8 mouse cellular contexts compared by ENCODE assay signal in the genomic region with DNA sequence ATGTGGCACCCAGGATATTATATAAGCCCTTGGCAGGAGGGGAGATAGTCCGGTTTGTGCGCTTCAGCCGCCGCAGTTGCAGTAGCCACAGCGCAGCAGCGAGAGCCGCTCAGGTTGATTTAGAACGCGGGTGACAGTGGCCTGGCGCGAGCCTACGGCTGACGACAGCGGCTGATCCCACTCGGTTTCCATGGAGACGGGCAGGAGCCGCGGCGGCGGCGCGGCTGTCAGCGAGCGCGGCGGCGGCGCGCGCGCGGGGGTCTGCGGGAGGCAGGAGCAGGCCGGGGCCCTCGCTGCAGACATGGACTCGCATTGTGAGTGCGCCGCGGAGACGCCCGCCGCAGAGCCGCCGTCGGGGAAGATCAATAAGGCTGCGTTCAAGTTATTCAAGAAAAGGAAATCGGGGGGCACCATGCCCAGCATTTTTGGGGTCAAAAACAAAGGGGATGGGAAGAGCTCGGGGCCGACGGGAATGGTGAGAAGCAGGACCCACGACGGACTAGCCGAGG. TPM values are rescaled to one million over a fixed set of nuclear protein-coding genes. Genes with fewer than 3 reads are reported as not detected.
DNase-seq lines count a peak whose midpoint lies in the region; ATAC-seq and TF ChIP-seq lines count a peak whose summit lies in the region.

No protein-coding gene starts in this region.

- no peaks in the 10 kb centered on the region for H3K27me3 ChIP-seq in cerebellum, adult 2 months (ENCODE audit: control insufficient read depth, insufficient read depth, low read length)
- H3K27me3 ChIP-seq in intestine, embryonic 16.5 days (replicated peaks; ENCODE audit: control insufficient read depth, insufficient read depth, low read length) = peaks cover 8% of the 10 kb centered on the region
- peaks cover 53% of the 10 kb centered on the region for H3K27me3 ChIP-seq in midbrain, embryonic 10.5 days (ENCODE audit: low read depth, poor library complexity, severe bottlenecking)
- H3K27me3 ChIP-seq in stomach, embryonic 14.5 days (ENCODE audit: control insufficient read depth, insufficient read depth, low read length) = peaks cover 10% of the 10 kb centered on the region

- H3K9ac ChIP-seq in intestine, embryonic 16.5 days (ENCODE audit: low read depth, low read length) = peak overlapping the region; percentile 62
- H3K9ac ChIP-seq in stomach, embryonic 14.5 days (replicated peaks; ENCODE audit: low read depth, low read length) = peak overlapping the region; percentile 43

- no peaks in the 10 kb centered on the region for H3K36me3 ChIP-seq in intestine, embryonic 16.5 days (ENCODE audit: control insufficient read depth, insufficient read depth, low read length)
- peaks cover 10% of the 10 kb centered on the region for H3K36me3 ChIP-seq in midbrain, embryonic 10.5 days
- H3K36me3 ChIP-seq in stomach, embryonic 14.5 days (ENCODE audit: control insufficient read depth, insufficient read depth, low read length) = no peaks in the 10 kb centered on the region

- no peaks in the 10 kb centered on the region for H3K9me3 ChIP-seq in intestine, embryonic 16.5 days (ENCODE audit: control insufficient read depth, low read length)
- H3K9me3 ChIP-seq in midbrain, embryonic 10.5 days (replicated peaks) = peaks cover 7% of the 10 kb centered on the region
- no peaks in the 10 kb centered on the region for H3K9me3 ChIP-seq in stomach, embryonic 14.5 days (ENCODE audit: control insufficient read depth, low read depth, low read length)

- peak overlapping the region; percentile 86 for H3K4me3 ChIP-seq in cerebellum, adult 2 months (replicated peaks; ENCODE audit: insufficient read depth, low read depth, low read length)
- peak overlapping the region; percentile 57 for H3K4me3 ChIP-seq in intestine, embryonic 16.5 days (ENCODE audit: low read length)
- peak overlapping the region; percentile 82 for H3K4me3 ChIP-seq in midbrain, embryonic 10.5 days
- H3K4me3 ChIP-seq in stomach, embryonic 14.5 days (ENCODE audit: low read depth, low read length) = peak overlapping the region; percentile 54

- TF ChIP-seq CTCF in cerebellum, adult 2 months (IDR thresholded peaks at IDR 0.05; ENCODE audit: borderline replicate concordance, insufficient read depth, low read depth, low read length) = no peak

- peak; percentile 85 for TF ChIP-seq POLR2A in cerebellum, adult 2 months (IDR thresholded peaks at IDR 0.05; ENCODE audit: borderline replicate concordance, insufficient read depth, low read length)

- H3K4me2 ChIP-seq in intestine, embryonic 16.5 days (ENCODE audit: low read depth, low read length) = peak overlapping the region; percentile 98
- H3K4me2 ChIP-seq in stomach, embryonic 14.5 days (replicated peaks; ENCODE audit: low read depth, low read length) = peak overlapping the region; percentile 90

- DNase-seq in adrenal gland, adult 18-20 months (ENCODE audit: low spot score in 2 of 2) = peak; percentile 62 to 66
- DNase-seq in cerebellum, adult 2 months = peak; percentile 94 to 96
- DNase-seq in forelimb bud, embryonic 11.5 days (ENCODE audit: low read depth, low spot score) = peak; percentile 63
- DNase-seq in left cerebral cortex, postnatal 36 days (ENCODE audit: low spot score in 2 of 2) = peak; percentile 88 to 91
- DNase-seq in midbrain, embryonic 10.5 days (ENCODE audit: low spot score) = peak; percentile 87
- no peak for DNase-seq in spleen, postnatal 10 days (ENCODE audit: low spot score in 2 of 2)

- peaks cover 26% of the 10 kb centered on the region for H3K4me1 ChIP-seq in cerebellum, adult 2 months (ENCODE audit: control insufficient read depth, insufficient read depth, low read length)
- H3K4me1 ChIP-seq in intestine, embryonic 16.5 days (ENCODE audit: control insufficient read depth, insufficient read depth, low read length) = 0 out of 2 replicates have a peak, but pooled peaks cover 2% of the 10 kb centered on the region
- H3K4me1 ChIP-seq in midbrain, embryonic 10.5 days = peaks cover 59% of the 10 kb centered on the region
- no peaks in the 10 kb centered on the region for H3K4me1 ChIP-seq in stomach, embryonic 14.5 days (ENCODE audit: control insufficient read depth, insufficient read depth, low read length)

- peak overlapping the region; percentile 97 for H3K27ac ChIP-seq in cerebellum, adult 2 months (ENCODE audit: insufficient read depth, low read length)
- no peak overlapping the region for H3K27ac ChIP-seq in intestine, embryonic 16.5 days (ENCODE audit: low read length)
- peak overlapping the region; percentile 94 for H3K27ac ChIP-seq in midbrain, embryonic 10.5 days (replicated peaks)
- no peak overlapping the region for H3K27ac ChIP-seq in stomach, embryonic 14.5 days (ENCODE audit: low read length)

- intact Hi-C loops in left cerebral cortex, postnatal 36 days (cut with DNase I) = loop anchor here (1.0 to 5.0 kb wide), 3 partner anchors 76 to 126 kb away; a partner anchor contains a TSS

- peak; percentile 65 for ATAC-seq in intestine, embryonic 16.5 days
- ATAC-seq in stomach, embryonic 14.5 days (ENCODE audit: insufficient number of reproducible peaks, insufficient read depth, low FRiP score, low read depth) = peak; percentile 64

- under 1% methylated on average over 53 of the region's 53 CpGs for WGBS in cerebellum, adult 2 months
- WGBS in intestine, embryonic 16.5 days = under 1% methylated on average over 53 of the region's 53 CpGs
- under 1% methylated on average over 53 of the region's 53 CpGs for WGBS in midbrain, embryonic 10.5 days
- under 1% methylated on average over 53 of the region's 53 CpGs for WGBS in stomach, embryonic 14.5 days

RNA-seq across cellular contexts. Expression of a gene that starts 5.1 kb away (rescaled TPM):
- total RNA-seq in adrenal gland, adult 18-20 months (2021) = 1 to 10 TPM; 3.0 to 3.3 TPM
- 28.3 and 33.2 TPM in 2 replicates for polyA plus RNA-seq in cerebellum, adult 2 months (2012; rRNA removed)
- 0.56 and 0.64 TPM in 2 replicates for polyA plus RNA-seq in intestine, embryonic 16.5 days (2015; fragmentation: Nextera tagmentation; extraction: Ambion mirVana)
- 10 to 100 TPM; 36.7 to 42.5 TPM for total RNA-seq in left cerebral cortex, postnatal 36 days (2021)
- 9.9 and 14.1 TPM in 2 replicates for polyA plus RNA-seq in midbrain, embryonic 10.5 days (2016; fragmentation: Nextera tagmentation; extraction: Ambion mirVana)
- 1.1 and 1.9 TPM in 2 replicates for polyA plus RNA-seq in stomach, embryonic 14.5 days (2014; fragmentation: Nextera tagmentation; extraction: Ambion mirVana)

Comparison
In these comparisons a context has a peak if more than half of its experiments do, and no peak if none do; other contexts are left out.
1. DNase-seq: peak in adrenal gland, adult 18-20 months (2 of 2), cerebellum, adult 2 months (2 of 2), forelimb bud, embryonic 11.5 days (single experiment), left cerebral cortex, postnatal 36 days (2 of 2) and midbrain, embryonic 10.5 days (single experiment); none in spleen, postnatal 10 days (0 of 2).
2. H3K27ac ChIP-seq: peak in cerebellum, adult 2 months (single experiment) and midbrain, embryonic 10.5 days (single experiment); none in intestine, embryonic 16.5 days (single experiment) and stomach, embryonic 14.5 days (single experiment).
3. Peak in every context shown above with its lines, with median percentiles within 50 percentile points of each other: H3K4me3 ChIP-seq.